Mouse (Mus musculus) ES-E14 (cell line): Measurements from ENCODE around the gene Ehd3.

Source experiments
- CHD2 ChIP-seq: IDR thresholded peaks from 2 replicates; pipeline ENCODE4 v1.6.1; 2014; ENCODE audit warnings: mild to moderate bottlenecking, low read depth, low read length, inconsistent platforms
- HCFC1 ChIP-seq: IDR thresholded peaks from 2 replicates; pipeline ENCODE4 v1.6.1; 2012; ENCODE audit warnings: low read length, inconsistent platforms, borderline replicate concordance; ENCODE audit not compliant: insufficient read depth

- TF ChIP-seq HCFC1 (no peak), CHD2 (no peak)
Observed at GRCm38 (mm10) chr17:73875674-73876073, 71.7 kb downstream of the Ehd3 start.
